Mouse (Mus musculus): ENCODE measurements around the gene Rbpms2.

Rbpms2 gene

GRCm38 (mm10) chr9:65629025-65629766 lies at the start of gene Rbpms2:
Gene Rbpms2 (plus strand): TSS chr9:65629648.
- DNase-seq (ENCODE audit: low spot score in 2 of 2): no peak

DNA sequence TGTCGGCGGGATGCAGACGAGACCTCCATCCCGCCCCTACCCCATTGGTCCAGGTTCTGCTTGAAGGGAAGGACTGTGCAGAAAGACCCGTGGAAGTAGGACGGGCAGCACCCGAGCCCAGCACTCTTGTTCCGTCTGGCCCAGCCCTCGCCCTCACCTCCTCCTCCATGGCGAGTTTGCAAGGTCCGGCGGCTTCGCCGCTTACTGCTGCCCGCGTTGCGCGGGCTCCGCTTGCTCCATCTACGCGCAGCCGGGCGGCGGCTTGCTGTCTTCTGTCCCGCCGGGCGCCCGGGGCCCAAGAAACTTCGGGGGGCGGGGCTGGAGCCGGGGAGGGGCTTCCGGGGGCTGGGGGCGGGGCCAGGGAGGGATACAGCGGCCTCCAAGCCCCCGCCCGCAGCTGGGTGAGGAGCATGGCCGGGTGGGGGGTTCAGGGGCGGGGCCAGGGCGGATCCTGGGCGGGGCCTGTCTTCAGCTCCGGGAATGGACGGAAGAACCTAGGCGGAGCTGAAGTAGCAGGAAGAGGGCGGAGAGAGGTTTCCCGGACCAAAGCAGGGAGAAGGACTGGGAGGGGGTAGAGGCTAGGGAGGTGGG lies 49.6 kb upstream of the Rbpms2 start, which contains the start of gene Plekho2:
Plekho2 (minus strand) TSS at position 260 of the 591 bp plus-strand sequence.
- DNase-seq (ENCODE audit: low spot score in 2 of 2): peak; percentile 90 to 96

DNA sequence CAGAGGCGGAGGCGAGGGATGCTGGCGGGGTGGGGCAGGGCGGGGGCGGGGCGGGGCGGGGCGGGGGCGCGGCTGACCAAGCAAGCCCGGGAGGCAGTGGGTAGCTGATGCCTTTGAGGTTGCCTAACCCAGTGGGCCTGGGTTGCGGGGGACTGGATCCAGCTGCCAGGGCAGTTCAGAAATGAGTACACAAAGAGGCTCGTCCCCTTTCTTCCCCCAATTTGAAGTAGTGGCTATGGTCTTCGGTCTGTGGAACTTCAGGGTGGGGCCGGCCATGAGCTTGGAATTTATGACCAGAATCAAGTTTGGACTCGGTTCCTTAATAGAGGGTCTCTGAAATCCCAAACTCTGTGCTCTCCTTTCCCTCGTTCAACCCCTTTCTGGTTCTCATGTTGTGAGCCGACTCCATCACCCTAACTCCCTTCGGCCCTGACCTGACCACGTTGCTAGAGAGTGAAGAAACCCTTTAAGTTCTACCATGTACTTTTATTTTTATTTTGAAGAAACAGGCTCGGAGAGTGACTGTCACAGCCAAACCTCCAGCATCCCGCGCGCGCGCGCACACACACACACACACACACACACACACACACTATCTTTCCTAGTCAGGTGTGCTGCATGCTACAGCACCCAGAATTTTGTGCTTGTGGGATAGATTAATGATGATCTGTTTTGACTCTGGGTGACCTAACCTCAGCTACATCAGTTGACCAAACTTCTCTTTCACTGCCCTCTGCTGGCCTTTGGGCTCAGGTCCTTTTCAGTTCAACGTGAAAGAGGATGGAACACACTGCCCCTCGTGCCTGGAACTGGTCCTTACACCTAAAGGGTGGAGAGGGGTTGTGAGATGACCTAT lies 48.8 kb upstream of the Rbpms2 start:
- peak; percentile 80 to 94 for DNase-seq (ENCODE audit: low spot score in 2 of 2)

- DNase-seq (ENCODE audit: low spot score in 2 of 2): peak in 1 of 2 experiments; percentile 77
Observed at GRCm38 (mm10) chr9:65583045-65583444, 46.4 kb upstream of the Rbpms2 start.

DNA sequence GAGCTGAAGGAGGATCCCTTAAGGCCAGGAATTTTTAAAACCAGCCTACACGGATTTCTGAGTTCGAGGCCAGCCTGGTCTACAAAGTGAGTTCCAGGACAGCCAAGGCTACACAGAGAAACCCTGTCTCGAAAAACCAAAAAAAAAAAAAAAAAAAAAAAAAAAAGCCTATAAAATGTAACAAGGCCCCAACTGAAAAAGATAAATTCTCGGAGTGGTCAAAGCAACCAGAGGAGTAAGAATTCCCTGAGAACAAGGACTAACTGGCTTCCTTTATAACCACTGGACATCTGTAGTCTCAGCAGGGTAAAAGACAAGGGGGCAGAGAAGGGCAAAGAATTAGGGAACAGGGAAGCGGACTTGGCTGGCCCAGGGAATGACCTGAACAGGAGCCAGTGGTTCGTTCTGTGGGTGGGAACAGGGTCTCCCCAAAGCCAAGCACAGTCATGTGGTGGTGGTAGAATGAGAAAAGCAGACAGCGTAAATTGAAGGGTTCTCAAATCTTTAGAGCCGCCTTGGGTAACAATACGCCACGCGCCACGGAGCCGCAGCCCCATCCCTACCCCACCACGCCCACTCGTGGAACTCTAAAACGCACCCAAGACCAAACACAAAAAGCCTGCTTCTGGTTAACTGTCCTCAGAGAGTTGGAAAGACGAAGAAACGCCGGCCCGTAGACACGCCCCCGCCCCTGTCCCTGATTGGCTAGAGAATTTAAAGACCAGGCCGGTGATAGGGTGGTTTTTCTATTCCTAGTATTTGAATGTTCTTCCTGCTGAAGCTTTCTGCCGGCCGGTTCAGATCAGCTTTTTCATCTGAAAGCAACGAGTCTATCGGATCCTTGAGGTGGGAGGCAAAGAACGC lies 42.8 kb upstream of the Rbpms2 start, which contains the start of gene Pif1:
Pif1 (plus strand) TSS at position 755 of the 864 bp plus-strand sequence.
- peak; percentile 83 to 92 for DNase-seq (ENCODE audit: low spot score in 2 of 2)

DNA sequence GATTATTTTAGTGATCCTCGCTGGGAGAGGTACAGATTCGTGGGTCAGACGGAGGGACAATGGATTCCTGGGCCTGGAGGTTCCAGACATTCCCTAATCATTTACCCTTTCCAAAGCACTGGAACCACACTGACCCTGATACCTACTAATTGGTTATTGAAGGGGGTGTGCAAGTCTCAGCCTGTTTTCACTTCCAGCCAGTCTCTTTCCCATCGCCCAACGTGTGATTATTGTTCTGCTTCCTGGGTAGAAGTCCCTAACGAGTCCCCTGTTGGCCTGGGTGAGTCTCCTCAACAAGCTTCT lies 42.2 kb upstream of the Rbpms2 start:
- DNase-seq (ENCODE audit: low spot score in 2 of 2): no peak

- peak; percentile 66 to 72 for DNase-seq (ENCODE audit: low spot score in 2 of 2)
Observed at GRCm38 (mm10) chr9:65587573-65588358, 41.7 kb upstream of the Rbpms2 start.

GRCm38 (mm10) chr9:65589091-65589490 lies 40.4 kb upstream of the Rbpms2 start:
- no peak for DNase-seq (ENCODE audit: low spot score in 2 of 2)

DNA sequence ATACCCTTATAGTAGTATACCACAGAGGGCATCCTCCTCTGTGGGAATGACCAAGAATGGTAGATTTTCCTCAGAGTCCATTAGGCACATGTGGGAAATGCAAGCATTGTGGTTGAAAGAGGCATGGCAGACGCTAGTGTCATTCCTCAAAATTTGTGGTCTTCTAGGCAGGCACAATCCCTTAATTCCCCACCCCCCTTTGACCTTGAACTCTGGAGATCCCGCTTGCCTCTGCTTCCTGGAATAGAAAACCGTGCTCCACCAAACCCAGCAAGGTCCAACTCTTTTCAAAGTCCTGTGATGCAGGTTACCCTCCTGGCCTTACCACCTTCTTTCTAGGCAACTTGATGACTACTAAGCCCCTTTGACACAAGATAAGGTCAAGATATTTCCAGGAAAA lies 36.7 kb upstream of the Rbpms2 start:
- no peak for DNase-seq (ENCODE audit: low spot score in 2 of 2)

DNA sequence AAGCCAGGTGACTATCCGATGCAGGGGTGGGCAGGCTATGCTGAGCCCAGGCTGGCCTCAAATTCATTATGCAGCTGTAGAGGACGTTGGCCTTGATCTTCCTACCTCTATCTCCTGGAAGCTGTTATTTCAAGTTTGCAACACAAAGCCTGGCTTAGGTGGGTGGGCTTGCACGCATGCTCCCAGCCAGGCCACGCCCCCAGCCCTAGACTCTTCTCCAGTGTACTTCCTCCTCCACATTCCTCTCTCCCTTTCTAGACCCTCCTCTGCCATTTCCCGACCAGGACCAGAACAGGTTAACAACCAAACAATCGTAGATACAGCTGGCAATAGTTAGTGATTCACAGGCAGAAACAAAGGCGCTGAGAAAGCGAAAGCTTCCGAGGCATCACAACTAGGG lies 35.9 kb upstream of the Rbpms2 start:
- DNase-seq (ENCODE audit: low spot score in 2 of 2): no peak

- DNase-seq (ENCODE audit: low spot score in 2 of 2): peak in 1 of 2 experiments; percentile 61
Observed at GRCm38 (mm10) chr9:65598765-65599249, 30.6 kb upstream of the Rbpms2 start.

GRCm38 (mm10) chr9:65600951-65601350 lies 28.5 kb upstream of the Rbpms2 start:
- no peak for DNase-seq (ENCODE audit: low spot score in 2 of 2)

DNA sequence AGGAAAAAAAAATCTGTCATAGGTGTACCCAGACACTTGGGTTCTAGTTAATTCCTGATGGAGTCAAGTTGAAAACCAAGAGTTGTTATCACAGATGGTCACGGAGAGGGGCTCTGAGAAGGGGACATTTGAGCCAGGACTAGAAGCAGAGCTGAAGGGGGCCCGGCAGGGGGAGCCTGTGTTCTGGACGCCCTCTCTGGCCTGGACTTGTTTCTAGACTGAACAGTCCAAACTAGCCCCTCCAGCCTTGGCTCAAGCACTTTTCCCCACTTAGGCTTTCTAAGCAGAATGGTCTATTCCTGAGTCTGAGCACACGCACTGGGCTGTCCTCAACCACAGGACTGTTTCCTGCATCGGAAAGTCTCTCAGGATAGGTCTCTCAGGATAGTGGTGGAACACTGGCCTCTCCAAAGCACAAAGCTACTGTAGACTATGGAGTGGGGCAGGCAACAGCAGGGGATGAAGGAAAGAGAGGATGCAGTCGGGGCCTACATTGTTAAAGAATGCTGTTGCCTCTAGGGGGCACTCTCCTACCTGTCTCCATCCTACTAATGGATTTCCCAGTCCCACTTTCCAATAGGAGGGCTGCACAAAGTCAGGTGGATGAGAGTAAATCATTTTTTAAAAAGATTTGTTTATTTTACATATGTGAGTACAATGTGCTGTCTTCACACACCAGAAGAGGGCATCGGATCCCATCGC lies 25.9 kb upstream of the Rbpms2 start:
- DNase-seq (ENCODE audit: low spot score in 2 of 2): no peak

DNA sequence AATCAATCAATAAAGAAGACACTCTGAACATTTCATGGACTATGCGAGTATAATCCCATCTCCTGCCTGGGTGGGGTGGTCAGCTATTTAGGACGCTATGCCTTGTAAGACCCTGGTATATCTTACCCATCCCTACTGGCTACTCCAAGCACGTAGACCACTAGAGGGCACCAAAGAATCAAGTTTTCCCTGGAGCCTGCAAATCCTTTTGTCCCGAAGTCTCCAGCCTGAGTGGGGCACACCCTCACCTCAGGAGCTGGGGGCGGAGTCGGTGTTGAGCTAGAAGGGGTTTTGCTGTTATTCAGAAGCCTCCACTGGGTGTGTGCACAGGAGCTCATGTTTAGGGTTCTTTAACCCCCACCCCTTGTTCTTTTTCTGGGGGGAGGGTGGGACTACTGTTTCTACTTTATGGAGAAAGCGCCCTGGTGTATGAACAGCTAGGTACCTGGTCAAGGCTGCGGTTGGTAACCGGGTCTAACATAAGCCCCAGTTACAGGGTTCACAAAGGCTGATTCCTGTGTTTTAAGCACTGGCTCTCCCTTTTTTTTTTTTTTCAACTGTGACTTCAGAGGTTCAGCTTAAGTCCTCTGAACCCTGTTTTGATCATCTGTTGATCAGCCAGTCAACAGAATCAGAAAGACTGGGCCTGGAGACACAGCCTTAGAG lies 23.8 kb upstream of the Rbpms2 start:
- peak in 1 of 2 experiments; percentile 44 for DNase-seq (ENCODE audit: low spot score in 2 of 2)

- no peak for DNase-seq (ENCODE audit: low spot score in 2 of 2)
Observed at GRCm38 (mm10) chr9:65606321-65607109, 22.9 kb upstream of the Rbpms2 start.

- DNase-seq (ENCODE audit: low spot score in 2 of 2): no peak
Observed at GRCm38 (mm10) chr9:65607120-65607519, 22.3 kb upstream of the Rbpms2 start.

DNA sequence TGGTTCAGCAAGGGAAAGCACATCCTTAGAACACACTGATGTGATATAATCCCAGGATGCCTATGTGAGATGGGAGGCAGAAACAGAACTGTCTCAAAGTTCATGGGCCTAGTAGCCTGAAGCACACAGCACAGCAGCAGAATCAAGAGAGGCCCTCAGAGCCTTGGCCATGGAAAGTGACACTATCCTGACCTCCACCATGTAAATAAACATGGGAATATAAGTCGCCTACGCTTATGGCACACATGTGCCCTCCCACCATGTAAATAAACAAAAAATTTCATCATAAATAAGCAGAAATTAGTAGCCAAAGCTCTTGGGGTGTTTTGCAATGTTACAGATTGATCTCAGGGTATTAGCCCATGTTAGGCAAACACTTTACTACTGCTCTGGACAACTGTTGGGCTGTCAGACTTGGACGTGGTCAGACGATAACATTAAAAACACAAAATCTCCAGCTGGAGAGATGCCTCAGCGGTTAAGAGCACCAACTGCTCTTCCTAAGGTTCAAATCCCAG lies 17.4 kb upstream of the Rbpms2 start:
- DNase-seq (ENCODE audit: low spot score in 2 of 2): no peak

- no peak for DNase-seq (ENCODE audit: low spot score in 2 of 2)
Observed at GRCm38 (mm10) chr9:65613098-65613497, 16.4 kb upstream of the Rbpms2 start.

Data from spleen, postnatal 10 days (tissue).